Mouse (Mus musculus): ENCODE measurements at regions not wholly inside any gene's neighbourhood (a gene's known extent, or its start where the extent isn't known, plus 50 kb on each side); places are given as distances from the start of the nearest gene placed in this dataset.

- no peak for DNase-seq
Observed at GRCm38 (mm10) chr13:40480830-40481229, 119.6 kb upstream of the Ofcc1 start.

GRCm38 (mm10) chr13:40472683-40473082 lies 111.4 kb upstream of the Ofcc1 start:
- DNase-seq, result no peak

GRCm38 (mm10) chr13:40469162-40469561 lies 107.9 kb upstream of the Ofcc1 start:
- no peak for DNase-seq

GRCm38 (mm10) chr13:40453360-40453759 lies 92.1 kb upstream of the Ofcc1 start:
- no peak for DNase-seq

- no peak for DNase-seq
Observed at GRCm38 (mm10) chr13:40429831-40430230, 68.6 kb upstream of the Ofcc1 start.

GRCm38 (mm10) chr13:40423051-40423450 lies 61.8 kb upstream of the Ofcc1 start:
- DNase-seq, result no peak

GRCm38 (mm10) chr13:40417856-40418255 lies 56.6 kb upstream of the Ofcc1 start:
- no peak for DNase-seq

GRCm38 (mm10) chr13:40413074-40413473 lies 51.8 kb upstream of the Ofcc1 start:
- no peak for DNase-seq
